Mouse (Mus musculus): ENCODE data around the gene Gm3336. TPM values are rescaled to one million over a fixed set of nuclear protein-coding genes. Genes with fewer than 3 reads are reported as not detected.
A peak's percentile ranks its signal among the peaks of the same experiment; 100 is the strongest.

The Gm3336 gene
- not detected in 2 replicates for polyA plus RNA-seq (2015; fragmentation: Nextera tagmentation; extraction: Ambion mirVana)

DNA sequence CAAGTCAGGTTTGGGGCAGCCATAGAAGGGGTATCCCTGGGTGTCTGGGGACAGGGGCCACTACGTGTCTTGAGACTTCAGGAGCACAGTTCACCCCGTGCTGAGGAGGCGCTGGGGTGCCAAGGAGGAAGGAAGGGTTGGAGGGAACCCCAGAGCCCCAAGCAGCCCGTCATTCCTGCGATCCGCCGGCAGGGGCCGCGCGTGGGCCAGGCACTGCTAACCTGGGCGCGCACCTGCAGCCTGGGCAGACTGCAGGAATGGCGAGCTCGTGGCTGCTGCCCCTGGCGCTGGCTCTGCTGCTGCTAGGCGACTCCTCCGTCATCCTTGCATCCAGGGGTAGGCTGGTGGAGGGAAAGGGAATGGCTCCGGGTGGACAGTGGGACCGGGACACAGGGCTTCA lies at the start of gene Gm3336:
TSS of gene Gm3336 (plus strand) at position 247 of the 400 bp plus-strand sequence.
- 3% methylated on average over 16 of the region's 19 CpGs for WGBS

DNA sequence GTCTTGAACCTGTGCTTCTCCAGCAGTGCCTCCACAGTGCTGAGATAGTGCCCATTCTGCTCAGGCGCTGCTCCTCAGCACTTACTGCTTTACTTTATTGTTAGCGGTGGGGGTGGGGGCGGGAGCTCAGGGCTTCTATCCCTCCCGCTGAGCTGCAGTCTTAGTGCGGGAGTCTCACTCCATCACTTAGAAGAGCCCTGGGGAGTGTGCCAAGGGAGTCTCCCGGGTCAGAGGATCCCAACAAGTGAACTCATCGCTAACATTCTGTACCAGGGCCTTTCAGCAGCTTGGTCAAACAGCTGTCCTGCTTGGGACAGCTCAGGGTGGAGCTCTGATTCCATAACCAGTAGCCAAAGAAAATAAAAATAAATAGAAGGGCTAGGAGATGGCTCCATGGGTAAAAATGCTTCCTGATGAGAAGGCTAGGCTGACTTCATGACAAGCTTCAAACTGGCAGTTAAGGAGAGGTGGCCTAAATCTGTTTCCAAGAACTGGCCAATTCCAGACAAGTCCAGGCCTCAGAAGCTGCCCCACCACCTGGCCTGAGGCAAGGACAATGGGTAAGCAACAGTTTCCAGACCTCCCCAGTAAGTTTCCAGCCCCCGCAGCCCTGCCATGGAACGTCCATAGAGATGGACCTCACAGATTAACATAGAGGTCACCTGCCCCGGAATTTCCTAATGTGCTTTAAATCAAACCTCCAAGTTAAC lies 46.6 kb upstream of the Gm3336 start:
- Histone ChIP-seq H3K4me3 (replicated peaks) (no peak overlapping the region), H3K36me3 (no peaks in the 10 kb centered on the region), H3K27me3 (no peaks in the 10 kb centered on the region), H3K9me3 (replicated peaks) (no peaks in the 10 kb centered on the region), H3K4me1 (peaks cover 31% of the 10 kb centered on the region), H3K27ac (replicated peaks) (no peak overlapping the region; the same call in 1 of the 2 replicates), H3K9ac (no peak overlapping the region), H3K4me2 (replicated peaks) (no peak overlapping the region)
- ATAC-seq (ENCODE audit: insufficient number of reproducible peaks, low FRiP score, low TSS enrichment, low read depth) = no peak
- whole genome bisulfite sequencing = 68% methylated on average over 10 of the region's 10 CpGs

More for the DNA sequence above, at the start of gene Gm3336:
- no peak for ATAC-seq (ENCODE audit: insufficient number of reproducible peaks, low FRiP score, low TSS enrichment, low read depth)
- no peaks in the 10 kb centered on the region for H3K9me3 ChIP-seq (replicated peaks)
- no peaks in the 10 kb centered on the region for H3K4me1 ChIP-seq
- H3K4me3 ChIP-seq (replicated peaks) = no peak within 1 kb of the TSS
- no peak within 1 kb of the TSS for H3K9ac ChIP-seq
- H3K27ac ChIP-seq (replicated peaks) = no peak within 1 kb of the TSS
- H3K36me3 ChIP-seq = no peaks in the 10 kb centered on the region
- H3K27me3 ChIP-seq = no peaks in the 10 kb centered on the region
- no peak within 1 kb of the TSS for H3K4me2 ChIP-seq (replicated peaks)

DNA sequence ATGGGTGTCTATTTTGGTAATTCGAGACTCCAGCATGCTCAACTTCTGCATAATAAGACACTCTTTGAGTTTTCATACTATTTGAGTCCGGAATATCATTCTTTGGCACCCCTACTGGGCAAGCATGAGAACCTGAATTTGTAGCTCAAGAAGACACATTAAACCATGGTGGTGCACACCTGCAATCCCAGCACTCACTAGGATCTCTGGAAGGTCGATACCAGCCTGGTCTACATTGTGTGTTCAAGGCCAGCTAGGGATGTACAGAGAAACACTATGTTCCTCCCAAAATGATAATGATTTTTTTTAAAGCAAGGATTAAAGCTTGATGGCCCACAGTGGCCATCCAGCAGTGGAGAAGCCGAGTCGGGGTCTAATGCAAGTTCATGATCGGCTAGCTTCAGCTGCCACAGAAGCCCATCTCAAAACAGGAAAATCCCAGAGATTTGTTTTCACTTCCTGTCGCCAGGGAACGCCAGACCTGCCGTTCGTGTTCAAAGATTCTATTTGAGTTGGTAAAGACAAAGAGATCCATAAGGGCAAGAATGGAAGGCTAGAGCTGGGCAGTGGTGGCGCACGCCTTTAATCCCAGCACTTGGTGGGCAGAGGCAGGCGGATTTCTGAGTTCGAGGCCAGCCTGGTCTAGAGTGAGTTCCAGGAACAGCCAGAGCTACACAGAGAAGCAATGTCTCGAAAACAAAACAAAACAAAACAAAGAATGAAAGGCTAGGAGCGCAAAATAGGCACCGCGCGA lies 45.8 kb upstream of the Gm3336 start:
- Histone ChIP-seq H3K36me3 (0 out of 2 replicates have a peak, but pooled peaks cover 3% of the 10 kb centered on the region), H3K4me1 (peaks cover 27% of the 10 kb centered on the region), H3K9ac (peak overlapping the region; percentile 33; the same call in 1 of the 2 replicates), H3K27ac (replicated peaks) (peak overlapping the region; percentile 96), H3K27me3 (no peaks in the 10 kb centered on the region), H3K4me3 (replicated peaks) (peak overlapping the region; percentile 79), H3K4me2 (replicated peaks) (peak overlapping the region; percentile 50), H3K9me3 (replicated peaks) (no peaks in the 10 kb centered on the region)
- ATAC-seq (ENCODE audit: insufficient number of reproducible peaks, low FRiP score, low TSS enrichment, low read depth) = no peak; the same call in 1 of the 2 replicates
- 41% methylated on average over 19 of the region's 19 CpGs for WGBS

- no peaks in the 10 kb centered on the region for H3K27me3 ChIP-seq
- H3K36me3 ChIP-seq = peaks cover 11% of the 10 kb centered on the region; the same call in 1 of the 2 replicates
- H3K27ac ChIP-seq (replicated peaks) = peak within 1 kb of the TSS; percentile 96
- WGBS = under 1% methylated on average over 60 of the region's 60 CpGs
- peak within 1 kb of the TSS; percentile 63 for H3K4me2 ChIP-seq (replicated peaks)
- H3K4me1 ChIP-seq = peaks cover 27% of the 10 kb centered on the region
- H3K9ac ChIP-seq = peak within 1 kb of the TSS; percentile 50
- no peaks in the 10 kb centered on the region for H3K9me3 ChIP-seq (replicated peaks)
- peak within 1 kb of the TSS; percentile 79 for H3K4me3 ChIP-seq (replicated peaks)
- ATAC-seq (ENCODE audit: insufficient number of reproducible peaks, low FRiP score, low TSS enrichment, low read depth) = peak; percentile 97
Observed at GRCm38 (mm10) chr8:70673079-70673856, 45.1 kb upstream of the Gm3336 start, which contains the start of gene Lsm4. Gene Lsm4 (plus strand): TSS chr8:70673248.

- Histone ChIP-seq H3K9ac (peak overlapping the region; percentile 50), H3K4me3 (replicated peaks) (peak overlapping the region; percentile 79), H3K4me1 (peaks cover 27% of the 10 kb centered on the region), H3K4me2 (replicated peaks) (peak overlapping the region; percentile 63), H3K36me3 (peaks cover 19% of the 10 kb centered on the region), H3K27me3 (no peaks in the 10 kb centered on the region), H3K27ac (replicated peaks) (peak overlapping the region; percentile 96), H3K9me3 (replicated peaks) (no peaks in the 10 kb centered on the region)
- ATAC-seq (ENCODE audit: insufficient number of reproducible peaks, low FRiP score, low TSS enrichment, low read depth) = no peak
- WGBS = 83% methylated on average over 3 of the region's 3 CpGs
Observed at GRCm38 (mm10) chr8:70674109-70674508, 44.2 kb upstream of the Gm3336 start.

GRCm38 (mm10) chr8:70674716-70675115 lies 43.6 kb upstream of the Gm3336 start:
- Histone ChIP-seq H3K4me1 (peaks cover 27% of the 10 kb centered on the region), H3K4me2 (replicated peaks) (peak overlapping the region; percentile 63; the same call in 1 of the 2 replicates), H3K9me3 (replicated peaks) (no peaks in the 10 kb centered on the region), H3K36me3 (peaks cover 26% of the 10 kb centered on the region), H3K4me3 (replicated peaks) (peak overlapping the region; percentile 79; the same call in 1 of the 2 replicates), H3K27ac (replicated peaks) (peak overlapping the region; percentile 96), H3K9ac (0 out of 2 replicates have a peak overlapping the region, but pooled peaks have one; percentile 50), H3K27me3 (no peaks in the 10 kb centered on the region)
- ATAC-seq (ENCODE audit: insufficient number of reproducible peaks, low FRiP score, low TSS enrichment, low read depth) = no peak
- 60% methylated on average over 4 of the region's 4 CpGs for WGBS

- Histone ChIP-seq H3K4me3 (replicated peaks) (no peak overlapping the region), H3K4me2 (replicated peaks) (no peak overlapping the region), H3K9me3 (replicated peaks) (no peaks in the 10 kb centered on the region), H3K36me3 (peaks cover 30% of the 10 kb centered on the region), H3K27me3 (no peaks in the 10 kb centered on the region), H3K27ac (replicated peaks) (peak overlapping the region; percentile 96; the same call in 1 of the 2 replicates), H3K4me1 (peaks cover 27% of the 10 kb centered on the region), H3K9ac (no peak overlapping the region)
- 94% methylated on average over 1 of the region's 1 CpGs for WGBS
- ATAC-seq (ENCODE audit: insufficient number of reproducible peaks, low FRiP score, low TSS enrichment, low read depth) = no peak
Observed at GRCm38 (mm10) chr8:70675336-70675735, 43.0 kb upstream of the Gm3336 start.

- no peak overlapping the region for H3K4me3 ChIP-seq (replicated peaks)
- H3K4me1 ChIP-seq = peaks cover 33% of the 10 kb centered on the region
- H3K9ac ChIP-seq = no peak overlapping the region
- H3K9me3 ChIP-seq (replicated peaks) = no peaks in the 10 kb centered on the region
- no peak overlapping the region for H3K27ac ChIP-seq (replicated peaks)
- peaks cover 30% of the 10 kb centered on the region for H3K36me3 ChIP-seq
- H3K4me2 ChIP-seq (replicated peaks) = no peak overlapping the region
- no peaks in the 10 kb centered on the region for H3K27me3 ChIP-seq
- WGBS = 91% methylated on average over 15 of the region's 15 CpGs
- ATAC-seq (ENCODE audit: insufficient number of reproducible peaks, low FRiP score, low TSS enrichment, low read depth) = no peak
Observed at GRCm38 (mm10) chr8:70677451-70678080, 40.8 kb upstream of the Gm3336 start.

DNA sequence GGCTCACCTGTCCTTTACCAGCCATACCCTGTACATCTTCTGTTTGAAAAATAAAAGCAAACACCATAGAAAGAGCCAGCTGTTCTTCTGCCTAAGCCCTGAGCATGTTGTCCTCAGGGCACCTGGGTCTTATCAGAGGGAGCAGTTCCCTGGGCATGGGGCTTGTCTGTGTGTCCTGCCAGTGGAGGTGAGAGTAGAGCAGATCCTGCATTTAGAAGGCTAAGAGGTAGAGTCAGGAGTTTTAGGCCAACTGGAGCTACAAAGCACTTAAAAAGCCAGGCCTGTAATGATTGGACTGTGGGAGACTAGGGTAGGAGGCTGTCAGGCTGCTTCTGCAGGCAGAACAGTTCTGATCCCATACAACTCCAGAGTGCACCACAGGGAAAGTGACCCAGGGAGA lies 39.7 kb upstream of the Gm3336 start:
- Histone ChIP-seq H3K27ac (replicated peaks) (no peak overlapping the region), H3K4me2 (replicated peaks) (no peak overlapping the region), H3K9me3 (replicated peaks) (no peaks in the 10 kb centered on the region), H3K4me1 (peaks cover 33% of the 10 kb centered on the region), H3K9ac (no peak overlapping the region), H3K27me3 (no peaks in the 10 kb centered on the region), H3K4me3 (replicated peaks) (no peak overlapping the region), H3K36me3 (peaks cover 30% of the 10 kb centered on the region)
- ATAC-seq (ENCODE audit: insufficient number of reproducible peaks, low FRiP score, low TSS enrichment, low read depth) = no peak

DNA sequence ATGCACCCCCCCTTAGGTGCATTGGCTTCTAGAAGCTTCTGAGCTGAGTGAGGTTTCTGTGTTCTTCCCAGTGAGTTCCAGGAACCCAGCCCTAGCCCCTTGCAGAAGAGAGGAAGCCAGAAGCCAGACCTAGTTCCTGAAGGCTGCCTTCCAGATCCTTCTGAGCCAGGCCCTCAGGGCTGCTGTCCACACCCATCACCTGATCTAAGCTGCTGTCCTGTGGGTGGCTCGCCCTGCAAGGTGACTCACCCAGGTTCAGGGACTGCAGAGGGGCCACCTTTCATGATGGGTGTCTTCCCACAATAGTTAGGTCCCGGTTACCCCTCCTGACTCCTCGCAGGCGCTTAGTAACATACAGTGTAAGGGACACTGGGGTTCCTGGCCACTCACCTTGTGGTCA lies 38.9 kb upstream of the Gm3336 start:
- no peak overlapping the region for H3K4me2 ChIP-seq (replicated peaks)

More for the DNA sequence above, 38.9 kb upstream of the Gm3336 start:
- no peak overlapping the region for H3K4me3 ChIP-seq (replicated peaks)
- H3K36me3 ChIP-seq = peaks cover 30% of the 10 kb centered on the region
- no peak overlapping the region for H3K9ac ChIP-seq
- peaks cover 30% of the 10 kb centered on the region for H3K4me1 ChIP-seq
- no peaks in the 10 kb centered on the region for H3K9me3 ChIP-seq (replicated peaks)
- WGBS = 81% methylated on average over 4 of the region's 4 CpGs
- no peak for ATAC-seq (ENCODE audit: insufficient number of reproducible peaks, low FRiP score, low TSS enrichment, low read depth)
- H3K27ac ChIP-seq (replicated peaks) = no peak overlapping the region; the same call in 1 of the 2 replicates
- no peaks in the 10 kb centered on the region for H3K27me3 ChIP-seq
